Mouse (Mus musculus) spleen, adult 2 months (tissue): ENCODE measurements at regions not wholly inside any gene's neighbourhood (a gene's known extent, or its start where the extent isn't known, plus 50 kb on each side); places are given as distances from the start of the nearest gene placed in this dataset.

Source experiments
- CTCF ChIP-seq: fragments of 200-500 bp; IDR thresholded peaks from 2 replicates; pipeline ENCODE4 v1.5.1; 2011; ENCODE audit warnings: mild to moderate bottlenecking, inconsistent platforms; ENCODE audit not compliant: insufficient read depth, insufficient read length, insufficient replicate concordance; ENCODE audit errors: extremely low read depth
- POLR2A ChIP-seq: fragments of 200-500 bp; IDR thresholded peaks from 2 replicates; pipeline ENCODE4 v1.6.1; 2011; ENCODE audit warnings: low read depth, low read length, inconsistent platforms

GRCm38 (mm10) chr5:119781375-119781774 lies 51.1 kb upstream of the Tbx5 start:
- TF ChIP-seq POLR2A: no peak
- TF ChIP-seq CTCF: no peak
